Mouse (Mus musculus) left cerebral cortex, adult 9 months (tissue): ENCODE measurements around the gene Efcab5.
"Not testable (repeated sequence)": the region's sequence is repeated elsewhere in the genome, so short reads cannot be mapped to it uniquely, and the experiment has no call there.

Source experiments
- DNase-seq, 2 experiments: peaks; one replicate each; pipeline ENCODE4 v3.0.0; 2022; ENCODE audit warnings: low spot score in 2 of 2

Efcab5 gene

DNA sequence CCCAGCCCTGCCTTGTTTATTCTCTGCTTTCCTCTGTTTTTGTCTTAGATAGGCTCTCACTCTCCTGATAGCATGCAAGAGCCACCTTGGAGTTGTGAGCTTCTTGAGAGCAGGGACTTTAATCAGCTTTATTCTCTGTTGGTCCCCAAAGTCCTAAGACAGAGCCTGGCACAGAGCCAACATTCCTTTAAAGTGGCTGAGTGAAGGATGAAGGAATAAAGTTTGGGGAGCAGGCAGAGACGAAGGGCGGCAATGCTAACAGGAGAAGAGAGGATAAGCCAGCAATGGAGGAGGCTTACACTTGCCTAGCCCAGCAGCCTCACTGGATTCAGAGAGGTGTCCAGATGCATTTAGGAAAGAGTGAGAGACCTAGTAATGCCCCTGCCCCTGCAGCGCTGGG lies 92.2 kb downstream of the Efcab5 start:
- no peak for DNase-seq

DNA sequence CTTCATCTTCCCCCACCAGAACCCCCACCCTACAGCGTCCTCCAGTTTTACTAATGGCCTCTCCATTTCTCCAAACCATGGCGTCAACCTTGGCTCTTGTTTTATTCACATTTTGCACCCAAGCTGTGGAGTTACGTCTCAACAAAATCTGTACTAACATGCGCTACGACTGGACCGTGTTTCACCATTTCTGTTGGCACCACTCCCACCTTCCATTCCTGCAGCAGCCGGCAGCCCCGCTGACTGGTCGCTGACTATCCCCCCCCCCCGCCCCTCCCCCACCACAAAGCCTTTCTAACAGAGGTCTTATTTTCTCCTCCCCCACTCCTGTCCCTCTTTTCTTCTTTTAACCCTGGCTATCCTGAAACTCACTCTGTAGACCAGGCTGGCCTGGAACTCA lies 93.6 kb downstream of the Efcab5 start:
- DNase-seq = no peak

DNA sequence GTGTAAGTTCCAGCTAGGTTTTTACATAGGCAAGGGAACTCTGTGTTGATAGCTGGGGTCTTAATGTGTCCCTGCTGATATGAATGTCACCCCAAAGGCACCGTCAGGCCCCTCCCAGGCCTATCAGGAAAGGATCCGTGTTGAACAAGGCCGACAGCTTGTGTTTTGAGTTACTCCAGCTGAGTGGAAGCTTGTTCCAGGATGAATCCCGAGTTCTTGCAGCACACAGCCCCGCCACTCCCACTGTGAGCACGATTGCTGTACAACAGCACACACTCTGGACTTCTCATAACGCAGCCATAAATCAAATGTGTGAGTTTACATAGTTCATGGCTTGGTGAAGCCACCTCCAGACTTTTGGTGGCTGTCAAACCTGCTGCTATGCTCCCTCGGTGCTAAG lies 94.6 kb downstream of the Efcab5 start:
- no peak for DNase-seq

DNA sequence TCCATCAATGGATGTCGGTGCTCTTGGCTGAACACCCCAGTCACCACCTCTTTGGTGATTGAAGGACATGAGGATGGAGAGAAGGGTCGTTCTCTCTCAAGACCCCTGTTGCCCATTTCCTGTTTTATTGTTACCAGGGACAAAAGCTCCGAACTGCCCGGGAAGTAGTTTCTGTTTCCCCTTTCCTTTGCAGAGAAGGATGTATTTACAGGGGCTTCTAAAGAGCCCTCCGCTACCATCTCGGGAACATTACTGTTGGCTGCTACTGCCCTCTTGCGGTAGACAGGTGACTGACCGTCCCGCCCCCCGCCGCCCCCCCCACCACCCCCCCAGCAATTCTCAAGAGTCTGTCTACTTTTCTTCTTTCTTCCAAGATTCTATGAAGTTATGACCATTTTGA lies 95.6 kb downstream of the Efcab5 start:
- DNase-seq = peak in 1 of 2 experiments; percentile 3

DNA sequence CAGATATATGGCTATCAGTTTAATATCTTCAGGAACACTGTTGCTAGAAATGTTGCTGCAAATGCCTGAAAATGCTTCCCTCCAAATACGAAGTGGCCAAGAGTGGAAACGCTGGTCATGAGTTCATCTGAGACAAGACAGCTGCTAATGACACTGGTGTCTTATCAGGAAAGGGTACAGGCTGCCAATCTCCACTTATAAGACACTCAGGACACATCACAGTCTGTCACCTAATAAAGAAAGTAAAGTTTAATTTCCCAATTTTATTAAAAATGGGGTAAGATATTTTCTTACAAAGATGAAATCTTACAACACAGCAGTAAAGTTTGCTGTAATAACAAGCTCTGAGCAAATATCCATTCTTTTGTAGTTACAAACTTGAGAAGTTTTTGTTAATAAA lies 99.6 kb downstream of the Efcab5 start:
- DNase-seq = no peak

DNA sequence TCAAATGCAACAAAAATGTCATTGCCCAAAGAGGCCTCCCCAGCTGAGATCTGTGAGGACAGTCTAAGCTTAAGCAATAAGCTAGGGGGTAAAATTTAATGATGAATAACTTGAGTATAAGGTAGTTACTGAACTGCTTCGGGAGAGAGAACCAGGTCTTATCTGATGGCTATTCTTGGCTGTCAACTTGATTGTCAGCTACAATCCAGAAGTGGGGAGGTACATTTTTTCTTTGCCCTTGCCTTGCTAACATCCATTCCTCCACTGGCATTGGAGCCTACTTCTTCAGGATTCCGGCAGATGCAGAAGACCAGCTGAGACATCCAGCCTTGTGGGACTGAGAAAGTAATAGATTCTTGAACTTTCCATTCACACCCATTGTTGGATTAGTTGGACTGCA lies 101.8 kb downstream of the Efcab5 start:
- no peak for DNase-seq

DNA sequence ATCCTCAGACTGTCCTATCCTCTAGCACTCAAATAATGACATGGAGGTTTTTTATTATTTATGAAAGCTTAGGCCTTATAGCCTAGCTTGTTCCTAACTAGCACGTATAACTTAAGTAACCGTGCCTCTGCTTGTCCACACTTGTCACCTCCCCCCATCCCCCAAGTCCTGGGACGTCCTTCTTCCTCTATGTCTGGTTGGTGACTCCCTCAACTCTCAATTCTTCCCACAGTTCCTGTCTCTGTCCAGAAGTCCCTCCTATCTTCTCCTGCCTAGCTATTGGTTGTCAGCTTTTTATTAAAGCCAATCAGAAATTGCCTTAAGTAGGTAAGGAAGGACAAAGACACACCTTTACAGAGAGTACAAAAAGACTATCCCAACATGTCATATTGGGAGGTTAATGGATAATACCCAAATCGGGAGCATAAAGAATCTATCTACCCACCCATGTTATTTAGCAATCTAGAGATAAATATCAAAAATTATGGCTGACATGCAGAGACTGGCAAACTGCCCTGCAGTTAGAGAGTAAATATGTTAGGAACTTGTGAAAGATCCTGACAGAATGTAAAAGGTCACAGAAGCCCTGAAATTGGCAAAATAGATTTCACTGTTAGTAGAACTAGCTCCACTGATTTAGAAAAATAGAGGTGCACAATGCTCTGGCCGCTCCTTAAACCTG lies 104.6 kb downstream of the Efcab5 start:
- DNase-seq = no peak

DNA sequence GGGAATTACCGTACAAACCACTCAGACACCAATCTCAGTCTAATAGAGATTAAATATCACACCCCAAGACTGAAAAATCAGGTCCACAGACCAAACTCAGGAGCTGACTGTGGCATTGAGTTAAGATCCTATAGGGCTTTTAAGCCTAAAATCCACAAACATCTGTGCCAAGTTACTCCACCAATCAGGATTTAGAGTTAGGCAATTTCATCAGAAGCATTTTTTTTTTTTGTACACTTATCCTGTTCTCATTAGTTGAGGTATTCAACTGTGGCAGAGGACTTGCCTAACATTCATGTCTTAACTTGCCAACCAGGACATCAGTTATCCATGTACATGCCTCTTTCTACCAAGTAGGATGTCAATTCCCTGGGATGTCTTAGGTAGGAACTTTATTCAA lies 109.4 kb downstream of the Efcab5 start:
- no peak for DNase-seq

DNA sequence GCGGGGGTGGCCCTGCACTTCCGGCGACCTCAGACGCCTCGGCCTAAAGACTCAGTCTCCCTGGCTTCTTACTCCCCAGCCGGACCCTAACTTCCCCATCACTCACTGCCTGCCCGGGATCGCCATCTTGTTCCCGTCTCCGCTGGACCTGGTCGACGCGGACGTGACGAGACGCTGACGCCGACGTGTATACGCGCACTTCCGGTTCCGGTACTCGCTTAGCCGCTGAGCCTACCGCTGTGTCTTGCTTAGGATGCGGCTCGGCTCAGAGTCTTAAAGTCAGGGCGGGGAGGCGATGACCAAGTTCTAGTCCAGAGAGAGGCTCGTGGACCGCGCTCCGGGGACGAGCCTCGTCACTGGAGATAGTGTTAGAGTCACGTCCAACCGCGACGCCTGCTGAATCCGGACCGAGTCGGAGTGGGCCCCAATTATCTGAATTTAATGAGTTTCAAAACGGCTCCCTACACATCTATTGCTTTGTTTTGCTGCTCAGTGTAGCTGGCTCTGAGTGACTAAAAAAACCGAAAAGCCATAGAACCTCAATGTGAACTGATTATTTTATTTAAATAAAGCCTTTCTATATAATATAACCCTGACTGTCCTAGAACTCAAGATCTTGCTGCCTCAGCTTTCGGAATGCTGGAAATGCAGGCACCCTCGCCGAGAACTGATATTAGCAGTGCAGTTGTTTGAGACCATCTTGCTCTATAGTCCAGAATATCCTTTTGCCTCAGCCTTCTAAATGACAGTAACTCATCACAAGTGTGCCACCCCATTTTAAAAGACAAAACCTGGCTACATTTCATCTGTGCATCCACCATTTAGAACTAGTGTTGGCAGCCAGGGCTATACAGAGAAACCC lies 110.3 kb downstream of the Efcab5 start, which contains the start of gene Nsrp1:
TSS of gene Nsrp1 (minus strand) at position 163 of the 862 bp plus-strand sequence.
- DNase-seq = peak; percentile 69 to 91

DNA sequence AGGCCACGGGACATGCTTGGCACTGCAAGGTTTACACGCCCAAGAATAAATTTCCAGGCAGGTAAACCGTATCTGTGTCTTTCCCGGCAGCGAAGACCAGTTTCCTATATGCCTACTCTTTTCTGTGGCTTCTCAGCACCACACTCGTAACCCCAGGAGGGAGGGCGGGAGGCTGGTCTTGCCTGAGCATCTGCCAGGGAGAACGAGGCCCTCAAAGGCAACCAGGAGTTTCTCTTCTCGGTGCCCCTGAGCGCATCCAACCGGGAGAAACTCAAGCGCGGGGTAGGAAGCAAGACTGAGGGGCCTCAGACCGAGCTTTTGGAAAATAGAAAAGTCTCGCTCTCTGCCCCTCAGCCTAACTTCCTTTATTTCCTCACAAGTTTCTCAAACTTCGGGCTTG lies 111.0 kb downstream of the Efcab5 start:
- DNase-seq = peak in 1 of 2 experiments; percentile 5

DNA sequence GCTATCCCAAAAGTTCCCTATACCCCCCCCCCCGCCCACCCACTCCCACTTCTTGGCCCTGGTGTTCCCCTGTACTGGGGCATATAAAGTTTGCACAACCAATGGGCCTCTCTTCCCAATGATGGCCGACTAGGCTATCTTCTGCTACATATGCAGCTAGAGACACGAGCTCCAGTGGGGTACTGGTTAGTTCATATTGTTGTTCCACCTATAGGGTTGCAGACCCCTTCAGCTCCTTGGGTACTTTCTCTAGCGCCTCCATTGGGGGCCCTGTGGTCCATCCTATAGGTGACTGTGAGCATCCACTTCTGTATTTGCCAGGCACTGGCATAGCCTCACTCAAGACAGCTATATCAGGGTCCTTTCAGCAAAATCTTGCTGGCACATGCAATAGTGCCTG lies 111.4 kb downstream of the Efcab5 start:
- DNase-seq = not testable (repeated sequence)

DNA sequence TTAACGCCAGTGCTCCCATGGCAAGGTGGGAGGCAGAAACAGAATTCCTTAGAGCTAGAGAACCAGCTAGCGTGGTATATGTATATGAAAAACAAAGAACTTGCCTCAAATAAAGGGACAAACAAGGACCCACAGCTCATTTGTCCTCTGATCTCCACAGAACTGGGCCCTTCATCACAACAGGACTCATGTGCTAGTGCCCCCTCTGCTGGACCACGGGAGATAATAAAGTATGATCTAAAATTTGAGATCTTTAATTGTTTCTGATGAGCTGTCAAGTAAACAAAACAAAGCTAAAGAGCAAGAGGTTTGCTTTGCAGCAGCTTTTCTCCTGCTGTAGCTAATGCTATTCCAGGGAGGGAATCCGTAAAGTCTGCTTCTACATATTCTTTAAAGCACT lies 118.0 kb downstream of the Efcab5 start:
- peak in 1 of 2 experiments; percentile 4 for DNase-seq

DNA sequence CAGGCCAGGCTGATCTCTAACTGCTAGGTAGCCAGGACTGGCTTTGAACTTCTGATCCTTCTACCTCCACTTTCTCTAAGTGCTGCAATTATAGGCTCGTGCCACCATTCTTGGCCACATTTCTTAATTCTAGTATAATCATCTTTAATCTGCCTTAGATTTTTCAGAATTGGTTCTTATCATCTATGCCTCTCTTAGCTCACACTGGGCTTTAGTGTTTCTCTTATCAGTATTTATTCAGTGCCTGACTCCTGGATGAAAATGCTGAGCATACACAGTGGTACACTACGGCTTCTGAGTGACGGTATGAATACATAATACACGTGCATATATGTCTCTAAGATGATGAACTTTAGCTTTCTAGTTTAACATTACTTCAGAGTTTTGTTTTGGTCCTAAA lies 119.9 kb downstream of the Efcab5 start:
- DNase-seq = no peak

DNA sequence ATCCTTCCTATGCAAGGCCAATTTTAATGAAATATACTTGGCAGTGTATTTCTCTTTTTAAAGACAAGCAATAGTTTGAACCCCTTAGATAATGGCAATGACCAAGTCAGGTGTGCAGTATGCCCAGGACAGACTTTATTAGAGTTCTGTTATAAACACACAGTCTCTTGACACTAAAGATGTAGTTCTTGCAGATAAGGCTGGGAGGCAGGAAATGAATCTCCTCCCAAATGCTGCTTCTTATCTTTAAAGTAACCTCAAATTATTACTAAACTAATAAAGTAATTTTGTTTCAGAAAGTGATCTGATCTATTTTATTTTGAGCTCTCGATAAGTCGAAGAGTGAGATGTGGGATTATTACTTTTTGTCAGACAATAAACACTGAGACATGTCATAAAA lies 125.4 kb downstream of the Efcab5 start:
- DNase-seq = no peak

DNA sequence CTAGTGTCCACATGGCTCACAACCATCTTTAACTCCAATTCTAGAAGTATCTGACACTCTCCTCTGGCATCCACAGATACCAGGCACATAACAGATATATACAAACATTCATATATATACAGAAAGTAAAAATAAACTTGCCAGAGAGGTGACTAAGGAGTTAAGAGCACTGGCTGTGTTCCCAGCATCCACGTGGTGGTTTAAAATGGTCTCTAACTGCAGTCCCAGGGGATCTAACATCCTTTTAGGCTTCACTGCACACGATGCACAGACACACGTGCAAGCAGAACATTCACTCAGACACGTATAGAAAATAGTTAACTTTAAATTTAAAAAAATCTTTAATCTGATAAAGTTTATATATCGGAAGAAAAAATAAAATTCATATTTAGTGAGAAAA lies 126.8 kb downstream of the Efcab5 start:
- DNase-seq = no peak

DNA sequence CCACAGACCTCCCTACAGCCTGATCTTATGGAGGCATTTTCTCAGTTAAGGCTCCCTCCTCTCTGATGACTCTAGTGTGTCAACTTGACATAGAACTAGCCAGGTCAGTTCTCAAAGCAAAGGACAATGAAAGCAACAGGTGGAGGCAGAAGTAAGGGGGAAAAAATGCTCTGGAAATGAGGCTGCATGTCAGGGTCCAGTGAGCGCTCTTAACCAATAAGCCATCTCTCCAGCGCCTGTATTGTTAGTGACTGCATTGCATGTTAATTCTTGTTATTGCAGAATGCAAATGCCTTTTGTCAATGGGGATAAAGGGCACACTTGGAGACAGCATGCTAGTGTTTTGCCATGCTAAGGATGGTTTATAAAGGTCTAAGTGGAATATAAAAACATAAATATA lies 146.0 kb downstream of the Efcab5 start:
- no peak for DNase-seq

DNA sequence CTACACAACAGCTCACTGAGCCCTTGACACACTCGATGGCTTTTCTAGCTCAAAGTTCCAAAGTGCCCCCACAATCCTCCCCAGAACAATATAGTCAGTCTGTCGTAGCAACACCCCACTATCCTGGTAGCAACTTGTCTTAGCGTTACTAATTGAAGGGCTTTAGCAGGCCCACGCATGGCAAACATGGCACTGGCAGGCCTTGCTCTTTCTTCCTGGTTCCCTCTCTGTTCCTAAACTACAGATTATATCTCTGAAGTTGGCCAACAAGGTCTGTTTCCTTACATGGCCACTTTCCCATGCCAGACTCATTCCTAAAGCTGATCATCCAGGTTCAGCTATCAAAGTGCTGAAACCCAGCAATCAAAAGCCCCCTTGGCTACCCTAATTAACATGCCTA lies 146.9 kb downstream of the Efcab5 start:
- DNase-seq = no peak
